Mouse (Mus musculus) ES-Bruce4 (cell line): Measurements from ENCODE around the gene Bbs10. TPM values are rescaled to one million over a fixed set of nuclear protein-coding genes. Genes with fewer than 3 reads are reported as not detected.

Experiments
- H3K27ac ChIP-seq: 2 replicates; pipeline ENCODE4 v1.5.1; 2012; ENCODE audit warnings: low read length, inconsistent platforms; ENCODE audit not compliant: insufficient read depth
- H3K27me3 ChIP-seq: 2 replicates; pipeline ENCODE4 v1.6.1; 2012; ENCODE audit warnings: mild to moderate bottlenecking, low read length, inconsistent platforms; ENCODE audit not compliant: control insufficient read depth, poor library complexity, insufficient read depth, severe bottlenecking
- H3K36me3 ChIP-seq: 2 replicates; pipeline ENCODE4 v1.6.1; 2012; ENCODE audit warnings: inconsistent platforms, mild to moderate bottlenecking, low read length, moderate library complexity; ENCODE audit not compliant: control insufficient read depth, poor library complexity, insufficient read depth, severe bottlenecking
- H3K4me1 ChIP-seq: one replicate; pipeline ENCODE4 v1.8.1; 2011; ENCODE audit warnings: low read length; ENCODE audit not compliant: control insufficient read depth, insufficient read depth
- H3K4me3 ChIP-seq: 2 replicates; pipeline ENCODE4 v1.5.1; 2011; ENCODE audit warnings: low read depth, mild to moderate bottlenecking, low read length
- H3K9ac ChIP-seq: 2 replicates; pipeline ENCODE4 v1.6.1; 2012; ENCODE audit warnings: low read depth, mild to moderate bottlenecking, inconsistent platforms; ENCODE audit not compliant: poor library complexity, severe bottlenecking
- H3K9me3 ChIP-seq: replicated peaks from 2 replicates; pipeline ENCODE4 v1.6.1; 2012; ENCODE audit warnings: mild to moderate bottlenecking, low read length, inconsistent platforms; ENCODE audit not compliant: control insufficient read depth, poor library complexity, insufficient read depth, severe bottlenecking
- CTCF ChIP-seq: IDR thresholded peaks from one replicate; pipeline ENCODE4 v1.8.1; 2011; ENCODE audit warnings: low read depth, low read length
- EP300 ChIP-seq: IDR thresholded peaks from 2 replicates; pipeline ENCODE4 v1.6.1; 2011; ENCODE audit warnings: low read depth, low read length; ENCODE audit not compliant: insufficient read depth
- POLR2A ChIP-seq: IDR thresholded peaks from one replicate; pipeline ENCODE4 v1.8.1; 2011; ENCODE audit warnings: low read length; ENCODE audit not compliant: insufficient read depth
- polyA plus RNA-seq: library from polyadenylated mRNA; stranded (reverse); fragments of >200 nt; gene quantifications from 2 replicates; pipeline ENCODE4 v1.2.4, GENCODE M21; 2011; ENCODE audit warnings: low read depth; ENCODE audit not compliant: missing spikeins, insufficient read depth, insufficient read length

Bbs10 gene
- polyA plus RNA-seq, 1 experiment, result 4.4 TPM

GRCm38 (mm10) chr10:111348263-111348662, 49.8 kb downstream of the Bbs10 start:
- no peaks in the 10 kb centered on the region for H3K36me3 ChIP-seq
- H3K9ac ChIP-seq, result no peak overlapping the region
- H3K27me3 ChIP-seq, result no peaks in the 10 kb centered on the region
- TF ChIP-seq POLR2A (no peak), EP300 (no peak), CTCF (no peak)
- no peak overlapping the region for H3K27ac ChIP-seq
- no peak overlapping the region for H3K4me3 ChIP-seq
- no peaks in the 10 kb centered on the region for H3K4me1 ChIP-seq
- no peaks in the 10 kb centered on the region for H3K9me3 ChIP-seq

Other genes with a start within 250 kb of the Bbs10 start
- gene Osbpl8, start 133.9 kb upstream of the Bbs10 start, polyA plus RNA-seq, result 14.1 and 16.4 TPM in 2 replicates
- gene Nap1l1, start 174.5 kb downstream of the Bbs10 start, polyA plus RNA-seq, result 1,132 and 1,280 TPM in 2 replicates
- 12.6 and 15.3 TPM in 2 replicates for gene Phlda1, start 207.6 kb downstream of the Bbs10 start, polyA plus RNA-seq